Comparison of ENCODE assay signal across 8 mouse cellular contexts in the genomic region with DNA sequence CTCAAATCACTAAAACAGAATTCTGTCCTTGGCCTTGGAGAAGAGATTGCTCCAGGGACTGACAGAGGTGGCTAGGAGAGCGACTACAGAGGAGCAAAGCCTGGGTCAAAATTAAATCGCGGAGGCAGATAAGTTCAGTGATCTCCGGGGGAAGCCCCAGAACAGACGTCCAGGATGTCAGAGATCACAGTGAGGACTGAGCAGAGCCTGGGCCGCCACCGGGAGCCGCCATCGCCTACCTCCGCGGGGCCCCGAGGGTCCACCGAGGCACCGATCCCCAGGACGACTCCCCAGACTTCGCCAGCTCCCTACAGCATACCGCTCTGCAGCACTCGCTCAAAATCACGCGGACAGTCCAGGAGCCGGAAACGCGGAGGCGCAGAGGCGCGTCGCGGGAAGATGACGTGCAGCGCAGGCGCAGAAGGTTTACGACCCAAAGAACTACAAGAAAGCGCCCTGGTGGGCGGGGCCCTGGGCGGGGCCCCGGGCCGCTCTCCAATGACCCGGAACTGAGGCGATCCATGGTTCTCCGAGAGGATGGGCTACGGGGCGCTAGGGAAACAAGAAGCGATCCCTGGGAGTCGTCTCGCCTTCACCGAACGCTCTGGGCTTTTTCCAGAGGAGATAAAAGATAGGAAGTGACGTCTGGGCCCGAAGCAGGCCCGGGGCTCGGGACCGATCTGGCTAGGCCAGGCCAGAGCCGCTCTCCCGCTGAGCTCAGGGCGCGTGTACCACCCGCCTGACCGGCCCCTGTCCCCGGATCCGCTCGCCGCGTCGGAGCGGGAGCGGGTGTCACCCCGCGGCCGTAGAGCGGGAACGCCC. TPM values are rescaled to one million over a fixed set of nuclear protein-coding genes. Genes with fewer than 3 reads are reported as not detected.
DNase-seq lines count a peak whose midpoint lies in the region; ATAC-seq and TF ChIP-seq lines count a peak whose summit lies in the region.

Gene Utp15, minus strand, starts transcription at position 406 of the 822 bp plus-strand sequence.
Gene Ankra2, plus strand, starts transcription at position 439 of the 822 bp plus-strand sequence.

- peak; percentile 99 for ATAC-seq in kidney, embryonic 14.5 days (ENCODE audit: low FRiP score, low TSS enrichment)
- peak; percentile 97 for ATAC-seq in limb, embryonic 15.5 days (ENCODE audit: insufficient number of reproducible peaks, low FRiP score, low TSS enrichment, low read depth)

- no peak for TF ChIP-seq CTCF in bone marrow macrophage, adult 2 months (IDR thresholded peaks at IDR 0.05; ENCODE audit: low read depth, low read length)
- no peak for TF ChIP-seq CTCF in embryonic fibroblast, embryonic 13.5 days (IDR thresholded peaks at IDR 0.05; ENCODE audit: borderline replicate concordance, insufficient read depth, low read length)

- H3K27me3 ChIP-seq in kidney, embryonic 14.5 days (ENCODE audit: control insufficient read depth, insufficient read depth, low read length), result no peaks in the 10 kb centered on the region
- no peaks in the 10 kb centered on the region for H3K27me3 ChIP-seq in limb, embryonic 15.5 days

- H3K36me3 ChIP-seq in kidney, embryonic 14.5 days (ENCODE audit: control insufficient read depth, insufficient read depth, low read length), result peaks cover 22% of the 10 kb centered on the region
- H3K36me3 ChIP-seq in limb, embryonic 15.5 days, result peaks cover 26% of the 10 kb centered on the region

- peak within 1 kb of the TSS; percentile 89 for H3K9ac ChIP-seq in kidney, embryonic 14.5 days (ENCODE audit: low read depth, low read length)
- peak within 1 kb of the TSS; percentile 81 for H3K9ac ChIP-seq in limb, embryonic 15.5 days

- under 1% methylated on average over 71 of the region's 71 CpGs for WGBS in kidney, embryonic 14.5 days
- under 1% methylated on average over 71 of the region's 71 CpGs for WGBS in limb, embryonic 15.5 days

- H3K4me3 ChIP-seq in bone marrow macrophage, adult 2 months (ENCODE audit: insufficient read depth, low read length), result peak within 1 kb of the TSS; percentile 90
- peak within 1 kb of the TSS; percentile 97 for H3K4me3 ChIP-seq in embryonic fibroblast, embryonic 13.5 days (ENCODE audit: insufficient read depth, low read length)
- H3K4me3 ChIP-seq in kidney, embryonic 14.5 days (ENCODE audit: low read length), result peak within 1 kb of the TSS; percentile 95
- H3K4me3 ChIP-seq in limb, embryonic 15.5 days, result peak within 1 kb of the TSS; percentile 73

- peak within 1 kb of the TSS; percentile 91 for H3K4me2 ChIP-seq in kidney, embryonic 14.5 days (replicated peaks; ENCODE audit: low read depth, low read length)
- peak within 1 kb of the TSS; percentile 68 for H3K4me2 ChIP-seq in limb, embryonic 15.5 days

- H3K27ac ChIP-seq in bone marrow macrophage, adult 2 months (ENCODE audit: insufficient read depth, low read depth, low read length), result peak within 1 kb of the TSS; percentile 65
- H3K27ac ChIP-seq in embryonic fibroblast, embryonic 13.5 days (ENCODE audit: insufficient read depth, low read length), result peak within 1 kb of the TSS; percentile 55
- peak within 1 kb of the TSS; percentile 93 for H3K27ac ChIP-seq in kidney, embryonic 14.5 days (ENCODE audit: low read depth, low read length)
- H3K27ac ChIP-seq in limb, embryonic 15.5 days, result peak within 1 kb of the TSS; percentile 92

- TF ChIP-seq POLR2A in bone marrow macrophage, adult 2 months (IDR thresholded peaks at IDR 0.05; ENCODE audit: borderline replicate concordance, low read depth, low read length), result no peak
- peak; percentile 85 for TF ChIP-seq POLR2A in embryonic fibroblast, embryonic 13.5 days (IDR thresholded peaks at IDR 0.05; ENCODE audit: low read depth, low read length)

- H3K9me3 ChIP-seq in kidney, embryonic 14.5 days (ENCODE audit: control insufficient read depth, low read length), result no peaks in the 10 kb centered on the region
- no peaks in the 10 kb centered on the region for H3K9me3 ChIP-seq in limb, embryonic 15.5 days

- peaks cover 5% of the 10 kb centered on the region; the same call in 1 of the 2 replicates for H3K4me1 ChIP-seq in bone marrow macrophage, adult 2 months (ENCODE audit: control insufficient read depth, insufficient read depth, low read length)
- peaks cover 3% of the 10 kb centered on the region; the same call in 1 of the 2 replicates for H3K4me1 ChIP-seq in embryonic fibroblast, embryonic 13.5 days (ENCODE audit: control insufficient read depth, insufficient read depth, low read length)
- peaks cover 12% of the 10 kb centered on the region; the same call in 1 of the 2 replicates for H3K4me1 ChIP-seq in kidney, embryonic 14.5 days (ENCODE audit: control insufficient read depth, insufficient read depth, low read length)
- H3K4me1 ChIP-seq in limb, embryonic 15.5 days, result peaks cover 23% of the 10 kb centered on the region

- DNase-seq in A20 (ENCODE audit: low read depth, low spot score), result peak; percentile 98
- DNase-seq in heart, adult 9 months (ENCODE audit: low spot score in 2 of 2), result peak; percentile 95 to 97
- DNase-seq in monocyte, adult 2 months (ENCODE audit: low read depth in 1 of 2, low spot score in 2 of 2), result peak; percentile 95 to 98
- peak; percentile 94 to 97 for DNase-seq in spleen, postnatal 36 days (ENCODE audit: low spot score in 2 of 2)

RNA-seq across cellular contexts. Expression of gene Utp15, which starts in this region (rescaled TPM):
- 10.0 and 14.6 TPM in 2 replicates for polyA plus RNA-seq in bone marrow macrophage, adult 2 months (2012; ENCODE audit: insufficient read depth, insufficient read length, missing spikeins)
- 16.7 and 18.8 TPM in 2 replicates for polyA plus RNA-seq in embryonic fibroblast, embryonic 13.5 days (2011; ENCODE audit: insufficient read length, low read depth, missing spikeins)
- 21.6 and 42.2 TPM in 2 replicates for polyA plus RNA-seq in kidney, embryonic 14.5 days (2014; fragmentation: Nextera tagmentation; extraction: Ambion mirVana)
- 26.4 and 26.9 TPM in 2 replicates for polyA plus RNA-seq in limb, embryonic 15.5 days (2015; fragmentation: Nextera tagmentation; extraction: Ambion mirVana)

RNA-seq across cellular contexts. Expression of gene Ankra2, which starts in this region (rescaled TPM):
- 26.5 and 28.3 TPM in 2 replicates for polyA plus RNA-seq in bone marrow macrophage, adult 2 months (2012; ENCODE audit: insufficient read depth, insufficient read length, missing spikeins)
- 22.7 and 29.5 TPM in 2 replicates for polyA plus RNA-seq in embryonic fibroblast, embryonic 13.5 days (2011; ENCODE audit: insufficient read length, low read depth, missing spikeins)
- polyA plus RNA-seq in kidney, embryonic 14.5 days (2014; fragmentation: Nextera tagmentation; extraction: Ambion mirVana), result 18.7 and 21.4 TPM in 2 replicates
- polyA plus RNA-seq in limb, embryonic 15.5 days (2015; fragmentation: Nextera tagmentation; extraction: Ambion mirVana), result 23.3 and 25.3 TPM in 2 replicates

Comparison
In these comparisons a context has a peak if more than half of its experiments do, and no peak if none do; other contexts are left out.
1. Peak in every context shown above with its lines: DNase-seq, ATAC-seq, H3K4me3 ChIP-seq and H3K27ac ChIP-seq.